Mouse (Mus musculus) urinary bladder, adult 2 months (tissue): ENCODE results near the gene Foxj1. TPM values are rescaled to one million over a fixed set of nuclear protein-coding genes. Genes with fewer than 3 reads are reported as not detected.

Experiments
- DNase-seq: peaks from one replicate; pipeline ENCODE4 v3.0.0; 2022; ENCODE audit warnings: low spot score
- polyA plus RNA-seq: library from polyadenylated mRNA; depleted of rRNA; stranded (reverse); fragments of >200 nt; gene quantifications from 2 replicates; pipeline ENCODE4 v1.2.3, GENCODE M21; 2012

Foxj1 gene
- polyA plus RNA-seq, 1 experiment, result 0.34 TPM

DNA sequence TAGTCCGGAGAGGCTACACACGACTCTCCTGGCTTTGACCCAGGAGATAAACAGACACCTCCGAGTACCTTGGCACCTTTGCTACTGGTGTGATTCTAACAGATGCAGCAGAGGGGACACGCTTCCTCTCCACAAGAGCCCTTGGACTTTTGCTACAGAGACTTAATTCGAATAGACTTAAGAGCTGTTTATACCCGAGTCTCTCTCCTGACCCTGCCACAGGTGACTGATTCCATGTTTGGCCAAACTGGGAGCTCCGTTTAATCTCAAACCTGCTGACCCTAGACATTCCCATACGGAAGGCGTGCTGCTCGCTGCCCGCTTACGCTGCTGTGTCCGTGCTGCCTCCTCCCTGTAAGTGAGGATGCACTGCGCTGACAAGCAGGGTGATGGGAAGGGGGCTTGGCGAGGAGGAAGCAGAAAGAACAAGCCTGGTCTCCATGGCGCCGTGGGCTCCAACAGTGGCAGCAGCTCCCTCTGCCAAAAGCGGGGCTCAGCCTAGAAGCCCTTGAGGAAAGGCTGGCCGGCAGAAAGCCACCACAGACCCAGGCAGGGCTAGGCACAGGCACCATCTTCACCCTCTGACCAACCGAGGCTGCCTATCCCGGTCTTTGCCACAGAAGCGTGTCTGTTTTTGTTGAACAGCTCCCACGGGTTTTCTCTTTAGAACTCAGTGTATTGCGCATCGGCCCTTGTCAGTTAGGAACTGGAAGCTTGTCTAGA lies 7.0 kb upstream of the Foxj1 start:
- DNase-seq, result no peak

DNA sequence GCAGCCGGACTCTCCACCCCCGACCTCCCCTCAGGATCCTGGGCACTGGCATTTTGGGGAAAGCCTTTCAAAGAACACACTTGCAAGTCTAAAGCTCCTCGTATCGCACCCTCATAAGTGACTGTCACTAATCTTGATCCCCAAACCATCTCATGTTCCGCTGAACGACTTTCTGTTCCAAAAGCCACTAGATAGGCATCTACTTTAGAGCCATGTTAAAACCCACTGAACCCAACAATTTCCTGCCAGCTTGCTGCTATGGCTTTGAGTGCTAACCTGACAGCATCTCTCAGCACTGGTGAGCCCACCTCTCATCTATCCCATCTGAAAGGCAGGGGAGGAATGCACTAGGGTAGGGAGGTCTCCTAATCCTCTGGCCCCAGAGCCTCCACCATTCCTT lies 2.3 kb upstream of the Foxj1 start:
- no peak for DNase-seq

DNA sequence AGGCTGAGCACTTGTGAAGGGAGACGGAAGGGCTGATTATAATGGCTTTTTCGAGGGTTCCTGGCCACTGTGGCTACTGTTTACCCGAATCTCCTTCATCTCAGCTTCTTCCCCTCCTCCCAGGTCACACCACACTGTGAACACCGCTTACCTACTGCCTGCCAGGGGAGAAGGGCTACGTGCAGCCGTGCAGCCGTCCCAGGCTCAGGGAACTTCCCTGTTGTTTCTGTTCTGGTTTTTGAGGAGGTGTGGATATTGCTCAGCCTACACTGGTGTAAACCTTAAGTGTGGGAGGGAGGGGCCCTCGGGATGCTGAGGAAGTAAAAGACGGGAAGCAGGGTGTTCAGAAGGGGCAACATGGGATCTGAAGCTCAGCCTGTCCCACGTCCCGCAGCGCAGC lies 1.8 kb upstream of the Foxj1 start:
- no peak for DNase-seq

DNA sequence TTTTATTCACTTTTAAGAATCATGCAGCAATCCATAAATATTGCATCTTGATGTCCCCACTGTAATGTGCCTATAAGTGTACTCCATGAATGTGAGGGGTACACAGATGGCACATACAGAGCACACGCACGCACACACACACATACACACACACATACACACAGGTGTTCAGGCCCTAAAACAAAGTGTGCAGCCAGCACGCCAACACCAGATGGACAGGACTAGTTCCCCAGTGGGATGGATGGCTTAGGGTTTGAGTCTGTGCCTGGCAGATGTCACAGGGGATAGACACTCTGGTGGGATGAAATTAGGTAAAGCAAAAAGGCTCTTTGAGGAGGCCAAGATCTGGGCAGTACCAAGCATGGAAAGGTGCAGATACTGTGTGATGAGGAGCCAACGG lies 1.2 kb upstream of the Foxj1 start:
- no peak for DNase-seq

GRCm38 (mm10) chr11:116334417-116334782 lies 799 bp downstream of the Foxj1 start:
- no peak for DNase-seq

DNA sequence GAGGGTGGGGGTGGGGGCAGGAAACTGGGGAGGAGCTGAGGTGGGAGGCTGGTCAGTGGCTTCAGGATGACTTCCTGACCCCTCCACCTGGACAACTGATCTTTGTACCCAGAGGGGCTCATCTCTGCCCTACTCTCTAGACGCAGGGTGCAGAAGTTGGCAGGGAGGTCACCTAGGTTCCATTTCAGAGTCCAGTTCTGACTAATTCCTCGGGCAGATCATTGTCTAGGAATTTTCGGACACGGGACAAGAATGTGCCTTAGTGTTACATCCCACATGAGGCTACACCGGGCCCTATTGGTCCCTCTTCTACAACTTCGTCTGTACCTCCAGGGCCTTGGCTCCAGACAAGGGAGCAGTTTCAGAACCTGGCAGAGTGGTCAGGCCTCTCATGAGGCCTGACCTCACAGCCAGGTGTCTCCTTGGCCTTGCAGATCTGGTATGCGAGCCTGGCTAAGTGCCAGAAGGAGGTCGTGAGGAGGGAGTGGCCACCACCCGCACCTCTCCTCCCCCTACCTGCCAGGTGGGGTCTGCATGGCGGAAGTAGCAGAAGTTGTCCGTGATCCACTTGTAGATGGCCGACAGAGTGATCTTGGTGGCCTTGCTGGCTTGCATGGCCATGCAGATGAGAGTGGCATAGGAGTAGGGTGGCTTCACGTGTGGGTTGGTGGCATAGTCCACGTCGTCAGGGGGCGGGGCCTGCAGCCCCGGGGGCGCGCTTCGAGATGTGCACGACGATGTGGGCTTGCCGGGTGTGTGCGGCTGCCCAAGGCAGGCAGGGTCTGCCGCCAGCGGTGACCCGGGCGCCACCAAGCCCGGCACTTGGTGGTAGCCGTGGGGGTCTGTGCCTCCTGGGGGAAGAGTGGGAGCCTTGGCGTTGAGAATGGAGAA lies 1.4 kb downstream of the Foxj1 start:
- peak; percentile 20 for DNase-seq

DNA sequence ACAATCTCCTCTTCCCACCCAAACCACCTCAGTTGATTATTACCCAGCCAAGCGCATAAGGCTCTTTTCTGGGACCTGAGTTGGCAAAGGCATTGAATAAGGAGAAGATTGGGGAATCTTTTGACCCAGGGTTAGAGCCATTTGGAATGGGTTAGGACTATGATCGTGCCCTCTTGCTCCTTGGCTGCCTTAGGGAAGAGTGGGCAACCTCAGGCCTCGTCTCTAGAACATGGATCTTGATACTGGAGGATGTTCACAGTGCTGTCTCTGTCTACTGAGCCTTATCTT lies 2.3 kb downstream of the Foxj1 start:
- no peak for DNase-seq

DNA sequence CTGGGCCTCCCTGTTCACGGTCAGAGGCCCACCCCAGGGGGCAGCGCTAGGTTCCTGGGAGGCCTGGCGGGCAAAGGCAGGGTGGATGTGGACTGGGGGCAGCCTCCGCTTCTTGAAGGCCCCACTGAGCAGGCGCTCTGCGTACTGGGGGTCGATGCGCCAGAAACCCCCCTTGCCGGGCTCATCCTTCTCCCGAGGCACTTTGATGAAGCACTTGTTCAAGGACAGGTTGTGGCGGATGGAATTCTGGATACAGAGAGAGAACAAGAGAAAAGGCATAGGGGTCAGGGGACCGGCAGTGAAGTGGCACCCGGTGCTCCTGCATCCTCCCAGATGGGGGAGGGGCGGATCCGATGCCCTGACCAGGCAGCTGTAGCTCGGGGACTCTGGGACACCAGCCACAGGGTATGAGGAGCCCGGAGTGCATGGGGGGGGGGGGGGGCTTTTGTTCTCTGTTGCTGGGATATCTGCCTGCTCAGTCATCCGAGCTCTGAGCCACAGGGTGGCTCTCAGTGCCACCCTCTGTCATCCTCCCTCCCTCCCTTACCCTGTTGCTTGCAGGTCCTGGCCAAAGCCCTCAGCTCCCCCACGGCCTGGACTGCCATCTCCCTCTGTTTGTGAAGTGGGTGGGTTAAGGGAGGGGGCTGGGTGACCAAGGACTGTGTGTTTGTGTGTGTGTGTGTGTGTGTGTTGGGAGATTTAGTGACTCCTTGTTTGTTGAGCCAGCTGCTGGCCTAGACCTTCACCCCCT lies 2.8 kb downstream of the Foxj1 start:
- DNase-seq, result no peak

- no peak for DNase-seq
These were observed 5.0 kb downstream of the Foxj1 start for GRCm38 (mm10) chr11:116330211-116330518.

DNA sequence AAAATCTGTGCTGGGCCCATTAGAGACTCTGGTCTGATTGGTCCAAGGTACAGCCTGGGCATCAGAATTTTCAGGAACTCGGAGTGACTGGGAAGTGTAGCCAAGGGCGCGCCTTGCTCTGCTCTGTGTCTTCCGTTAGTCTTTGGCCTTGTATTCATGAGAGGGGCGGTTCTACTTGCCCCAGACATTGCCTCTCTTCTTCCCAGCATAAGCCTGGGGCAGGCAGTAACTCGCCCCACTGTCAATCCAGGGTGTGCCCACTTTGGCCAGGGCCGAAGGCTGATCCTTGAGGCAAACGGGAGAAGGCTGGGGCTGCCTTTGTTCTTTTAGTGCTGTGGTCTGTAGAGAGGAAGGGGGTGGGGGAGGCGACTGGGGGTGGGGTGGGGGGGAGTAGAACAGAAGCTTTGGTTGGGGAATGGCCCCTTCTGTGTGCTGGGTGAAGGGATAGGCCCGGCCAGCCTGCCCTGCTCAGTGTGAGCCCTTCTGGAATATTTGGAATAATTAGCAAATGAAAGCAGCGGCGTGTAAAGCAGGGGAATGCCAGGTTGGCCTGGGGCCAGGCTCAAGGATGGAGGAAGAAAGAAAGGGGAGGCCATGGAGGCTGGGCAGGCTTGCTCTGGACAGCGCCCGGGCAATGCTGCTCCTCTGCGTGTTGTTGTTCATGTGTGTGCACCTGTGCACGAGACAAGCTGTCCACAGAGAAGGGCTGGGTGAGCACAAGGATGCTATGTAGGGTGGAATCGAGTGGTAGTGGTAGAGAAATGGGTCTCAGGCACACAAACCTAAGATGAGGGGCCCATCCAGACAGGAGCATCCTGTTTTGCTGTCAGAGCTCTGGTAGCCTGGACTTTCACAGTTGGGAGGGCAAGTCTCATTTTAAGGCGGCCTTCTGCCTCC lies 5.6 kb downstream of the Foxj1 start:
- no peak for DNase-seq

DNA sequence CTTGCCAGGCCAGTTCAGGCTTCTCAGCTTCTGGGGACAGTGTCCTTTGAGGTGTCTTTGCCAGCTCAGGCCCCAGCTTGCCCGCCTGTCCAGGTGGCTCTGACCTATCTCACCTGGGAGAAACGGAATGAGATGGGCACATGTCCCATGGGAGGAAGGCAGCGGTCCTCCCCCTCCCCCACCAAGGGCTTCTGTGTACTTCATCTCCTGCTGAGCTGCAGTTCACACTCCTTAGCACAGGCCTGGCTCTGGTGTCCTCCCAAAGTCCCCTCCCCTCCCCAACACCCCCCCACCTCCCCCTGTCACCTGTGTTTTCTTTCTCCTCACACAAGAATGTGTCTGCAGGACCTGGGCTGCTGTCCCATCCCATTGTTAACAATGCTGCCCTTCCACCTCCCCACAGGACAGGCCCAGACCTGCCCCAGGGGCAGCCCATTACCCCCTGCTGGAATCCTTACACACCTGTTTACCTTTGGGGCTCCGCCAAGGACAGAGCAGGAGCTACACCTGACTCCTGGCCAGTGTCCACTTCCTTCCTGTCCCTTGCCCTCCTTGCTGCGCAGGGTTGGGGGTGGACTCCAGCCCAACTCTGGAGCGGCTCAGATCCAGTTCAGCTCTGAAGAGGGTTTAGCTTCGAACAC lies 8.1 kb downstream of the Foxj1 start:
- peak; percentile 52 for DNase-seq

DNA sequence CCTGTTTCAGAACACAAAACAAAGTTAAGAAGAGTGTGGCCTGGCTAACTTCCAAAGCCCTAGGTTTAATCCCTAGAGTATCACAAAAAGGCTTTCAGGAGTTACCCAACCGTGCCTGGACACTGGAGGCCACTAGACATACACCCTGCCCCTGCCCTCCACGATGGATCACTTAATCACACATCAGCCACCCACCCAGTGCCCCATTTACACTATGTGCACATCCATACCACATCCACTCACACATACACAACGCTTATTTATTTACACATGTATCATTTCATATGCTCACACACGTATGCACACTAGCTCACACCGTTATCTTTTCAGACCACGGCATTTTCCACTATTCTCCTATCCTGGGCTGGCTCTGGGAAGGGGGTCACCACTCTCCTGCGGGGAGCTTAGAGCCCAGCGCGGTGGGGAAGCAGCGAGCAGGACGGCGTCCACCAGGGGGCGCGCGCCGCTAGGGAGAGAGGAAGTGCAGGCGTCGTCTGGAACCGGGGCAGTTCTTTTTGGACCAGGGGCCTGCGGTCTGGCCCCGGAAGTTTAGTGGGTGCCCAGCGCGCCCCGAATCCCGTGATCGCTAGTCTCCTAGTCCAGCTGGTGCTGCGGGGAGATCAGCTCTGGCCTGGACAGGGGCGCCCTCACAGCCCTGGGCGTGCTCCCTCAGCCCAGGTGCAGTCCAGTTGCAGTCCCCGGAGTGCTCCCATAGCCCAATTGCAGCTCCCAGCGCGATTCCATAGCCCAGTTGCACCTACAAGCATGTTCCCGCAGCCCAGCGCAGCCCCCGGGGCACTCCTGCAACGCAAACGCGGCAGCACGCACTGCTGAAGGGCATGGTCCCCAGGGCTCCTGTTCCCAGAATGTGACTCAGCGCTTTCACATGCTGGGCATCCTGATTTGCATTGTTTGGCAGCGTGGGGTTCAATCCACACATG lies 16.2 kb downstream of the Foxj1 start:
- DNase-seq, result peak; percentile 90

- DNase-seq, result no peak
These were observed 22.8 kb downstream of the Foxj1 start for GRCm38 (mm10) chr11:116312359-116312758.

DNA sequence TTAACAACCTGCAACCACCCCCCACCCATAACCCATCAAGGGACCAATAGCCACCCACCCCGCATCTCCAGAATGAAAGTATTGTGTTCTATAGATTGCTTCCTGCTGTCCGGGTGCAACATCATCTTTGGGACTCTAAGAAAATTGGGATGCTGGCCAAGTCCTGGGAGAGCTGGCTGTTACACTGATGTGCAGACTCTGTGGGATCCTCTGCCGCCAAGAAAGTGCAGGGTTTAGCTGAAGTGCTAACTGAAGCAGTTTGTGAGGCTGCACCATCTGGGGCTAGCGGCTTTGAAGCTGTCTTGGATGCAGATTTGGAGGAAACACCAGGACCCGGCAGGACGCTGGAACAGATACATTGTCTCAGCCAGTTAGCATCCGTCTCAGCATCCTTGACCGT lies 24.0 kb downstream of the Foxj1 start:
- no peak for DNase-seq

- no peak for DNase-seq
These were observed 25.6 kb downstream of the Foxj1 start for GRCm38 (mm10) chr11:116309601-116310000.

GRCm38 (mm10) chr11:116307762-116308531 lies 27.3 kb downstream of the Foxj1 start:
- no peak for DNase-seq

GRCm38 (mm10) chr11:116307019-116307725 lies 28.0 kb downstream of the Foxj1 start, which contains the start of gene Exoc7:
Gene Exoc7, minus strand, starts transcription at chr11:116307233.
- no peak for DNase-seq

DNA sequence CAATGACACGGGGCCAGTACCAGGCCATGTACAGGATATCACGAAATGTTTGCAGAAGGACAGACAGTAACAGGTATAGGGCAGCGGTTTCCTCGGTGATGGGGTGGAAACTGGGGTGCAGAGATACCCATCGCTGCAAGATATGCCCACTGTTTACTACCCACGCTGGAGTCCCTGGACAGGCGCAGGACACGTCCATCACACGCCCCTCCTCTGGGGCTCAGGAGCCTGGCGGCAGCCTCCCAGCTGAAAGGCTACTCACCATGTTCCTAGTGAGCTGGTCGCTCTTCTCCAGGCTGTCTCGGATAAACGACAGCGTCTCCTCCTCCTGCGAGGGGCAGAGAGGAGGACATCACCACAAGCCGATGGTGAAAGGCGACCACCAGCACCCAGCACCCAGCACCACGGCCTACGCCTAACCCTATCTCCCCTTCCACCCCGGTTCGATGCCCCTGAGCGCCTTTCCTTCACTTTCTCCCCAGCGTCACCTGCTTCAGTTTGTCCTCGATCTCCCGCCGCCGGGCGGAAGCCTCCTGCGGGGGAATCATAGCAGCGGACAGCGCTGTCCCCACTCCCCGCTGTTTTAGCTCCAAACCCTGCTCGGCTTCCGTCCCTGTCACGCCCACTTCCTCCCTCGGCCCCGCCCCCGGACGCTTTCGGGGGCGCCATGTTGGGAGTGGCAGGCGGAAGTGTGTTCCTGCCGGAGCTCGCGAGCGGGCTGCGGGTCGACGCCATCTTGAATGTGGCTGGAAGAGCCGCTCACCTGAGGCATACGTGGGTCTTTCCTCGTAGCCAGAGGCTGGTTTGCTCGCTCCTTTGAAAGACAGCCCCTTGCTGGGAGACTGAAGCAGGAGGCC lies 28.8 kb downstream of the Foxj1 start:
- peak; percentile 79 for DNase-seq
